ENCODE assay signal across 9 mouse cellular contexts in the genomic region with DNA sequence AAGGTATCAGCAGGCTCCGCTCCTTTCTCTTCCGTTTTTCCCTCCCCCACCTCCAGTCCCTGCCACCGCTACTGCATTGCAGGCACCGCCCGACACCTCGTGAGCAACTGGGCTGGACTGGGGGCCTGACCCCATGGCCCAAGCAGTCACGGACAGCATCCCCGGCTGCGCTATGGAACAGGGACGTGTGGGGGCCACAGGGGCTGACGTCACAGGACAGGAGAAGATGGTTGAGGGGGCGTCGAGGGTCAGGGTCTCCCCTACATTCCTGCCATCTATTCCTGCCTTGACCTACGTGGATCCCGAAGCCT. TPM values are rescaled to one million over a fixed set of nuclear protein-coding genes. Genes with fewer than 3 reads are reported as not detected.
DNase-seq lines count a peak whose midpoint lies in the region; ATAC-seq and TF ChIP-seq lines count a peak whose summit lies in the region.
"Had no signal": no experiment of that assay in that cellular context is flagged by ENCODE, and none has a peak within 500 bp of the region (broad histone marks: within the 10 kb centered on the region; RNA-seq: fewer than 3 reads in every experiment).

No protein-coding gene starts in this region.

- no peak for TF ChIP-seq CTCF in C2C12 (IDR thresholded peaks at IDR 0.05; ENCODE audit: control insufficient read depth, insufficient read depth, insufficient read length)

- intact Hi-C loops in heart, postnatal 14 days (cut with DNase I): no loop called here

- peaks cover 13% of the 10 kb centered on the region for H3K79me2 ChIP-seq in C2C12 (ENCODE audit: control insufficient read depth, insufficient read depth)

- H3K27ac ChIP-seq in heart, embryonic 10.5 days: peak overlapping the region; percentile 48; the same call in 1 of the 2 replicates
- no peak overlapping the region for H3K27ac ChIP-seq in forebrain, embryonic 13.5 days
- H3K27ac ChIP-seq in liver, embryonic 12.5 days: no peak overlapping the region

- ATAC-seq in forebrain, embryonic 13.5 days: no peak
- ATAC-seq in liver, embryonic 12.5 days: no peak

- H3K4me1 ChIP-seq in heart, embryonic 10.5 days: peaks cover 31% of the 10 kb centered on the region
- peaks cover 28% of the 10 kb centered on the region for H3K4me1 ChIP-seq in forebrain, embryonic 13.5 days
- peaks cover 31% of the 10 kb centered on the region for H3K4me1 ChIP-seq in liver, embryonic 12.5 days

- H3K9me3 ChIP-seq in heart, embryonic 10.5 days: no peaks in the 10 kb centered on the region
- H3K9me3 ChIP-seq in forebrain, embryonic 13.5 days (replicated peaks): no peaks in the 10 kb centered on the region
- H3K9me3 ChIP-seq in liver, embryonic 12.5 days (replicated peaks): no peaks in the 10 kb centered on the region

- H3K79me3 ChIP-seq in C2C12 (ENCODE audit: low read depth): no peaks in the 10 kb centered on the region

- peak overlapping the region; percentile 85 for H3K4me2 ChIP-seq in forebrain, embryonic 13.5 days
- peak overlapping the region; percentile 81 for H3K4me2 ChIP-seq in liver, embryonic 12.5 days

- H3K4me3 ChIP-seq in heart, embryonic 10.5 days: peak overlapping the region; percentile 69
- H3K4me3 ChIP-seq in C2C12 (ENCODE audit: insufficient read depth, poor library complexity, severe bottlenecking): peak overlapping the region; percentile 38
- peak overlapping the region; percentile 52 for H3K4me3 ChIP-seq in forebrain, embryonic 13.5 days
- peak overlapping the region; percentile 57 for H3K4me3 ChIP-seq in liver, embryonic 12.5 days

- peaks cover 5% of the 10 kb centered on the region; the same call in 1 of the 2 replicates for H3K36me3 ChIP-seq in heart, embryonic 10.5 days
- H3K36me3 ChIP-seq in C2C12 (ENCODE audit: control insufficient read depth, insufficient read depth): peaks cover 3% of the 10 kb centered on the region
- H3K36me3 ChIP-seq in forebrain, embryonic 13.5 days (ENCODE audit: poor library complexity, severe bottlenecking): no peaks in the 10 kb centered on the region
- H3K36me3 ChIP-seq in liver, embryonic 12.5 days: peaks cover 4% of the 10 kb centered on the region; the same call in 1 of the 2 replicates

- H3K9ac ChIP-seq in forebrain, embryonic 13.5 days: peak overlapping the region; percentile 73
- H3K9ac ChIP-seq in liver, embryonic 12.5 days: no peak overlapping the region

- H3K27me3 ChIP-seq in heart, embryonic 10.5 days (ENCODE audit: insufficient read depth, poor library complexity, severe bottlenecking): peaks cover 67% of the 10 kb centered on the region
- H3K27me3 ChIP-seq in C2C12 (ENCODE audit: control insufficient read depth, insufficient read depth, insufficient read length): no peaks in the 10 kb centered on the region
- H3K27me3 ChIP-seq in forebrain, embryonic 13.5 days: peaks cover 68% of the 10 kb centered on the region
- peaks cover 75% of the 10 kb centered on the region for H3K27me3 ChIP-seq in liver, embryonic 12.5 days (replicated peaks)

- 3% methylated on average over 15 of the region's 15 CpGs for WGBS in heart, embryonic 10.5 days
- 9% methylated on average over 15 of the region's 15 CpGs for WGBS in forebrain, embryonic 13.5 days
- 5% methylated on average over 15 of the region's 15 CpGs for WGBS in liver, embryonic 12.5 days (ENCODE audit: insufficient replicate concordance)

- H3ac ChIP-seq in C2C12 (ENCODE audit: control insufficient read depth, insufficient read length, low read depth): peak overlapping the region; percentile 64

- DNase-seq in heart, embryonic 10.5 days (ENCODE audit: low spot score): no peak
- DNase-seq in heart, postnatal 14 days: no peak
- DNase-seq in embryo, embryonic 10.5 days (ENCODE audit: low spot score): no peak
- no peak for DNase-seq in ovary, adult 18-20 months (ENCODE audit: low spot score)
- no peak for DNase-seq in layer of hippocampus, adult 8-10 months (ENCODE audit: low spot score in 2 of 2)

TF ChIP-seq in C2C12, 6 proteins besides CTCF, POLR2A, EP300 and RAD21:
- no peak for TF ChIP-seq CEBPB (IDR thresholded peaks at IDR 0.05; ENCODE audit: low read depth)
- no peak for TF ChIP-seq MAX (IDR thresholded peaks at IDR 0.05)
- TF ChIP-seq MYOD1 (IDR thresholded peaks at IDR 0.05; ENCODE audit: control insufficient read depth, insufficient read length, low read depth): no peak
TF ChIP-seq in C2C12: peak in this region for 0.

RNA-seq across cellular contexts. Expression of a gene that starts 0.5 kb away (rescaled TPM):
- 6.4 and 7.6 TPM in 2 replicates for polyA plus RNA-seq in heart, embryonic 10.5 days (2016; fragmentation: Nextera tagmentation; extraction: Ambion mirVana)
- 1 to 10 TPM; 2.7 to 2.8 TPM for total RNA-seq in heart, postnatal 14 days (2021)
- polyA plus RNA-seq in C2C12 (2012; fragmentation: generic; extraction: Trizol): 4.6 TPM
- 2.3 and 2.8 TPM in 2 replicates for polyA plus RNA-seq in forebrain, embryonic 13.5 days (2015; fragmentation: Nextera tagmentation; extraction: Ambion mirVana)
- polyA plus RNA-seq in liver, embryonic 12.5 days (2016; fragmentation: Nextera tagmentation; extraction: Ambion mirVana): 1.0 and 1.5 TPM in 2 replicates
- 100 to 1,000 TPM; 104 to 117 (median 106) TPM for total RNA-seq in layer of hippocampus, adult 8-10 months (2022)
- total RNA-seq: CH12.LX had no signal

RNA-seq across cellular contexts. Expression of a gene that starts 3.5 kb away (rescaled TPM):
- polyA plus RNA-seq in heart, embryonic 10.5 days (2016; fragmentation: Nextera tagmentation; extraction: Ambion mirVana): 94.9 and 104 TPM in 2 replicates
- 10 to 100 TPM; 70.4 to 70.8 TPM for total RNA-seq in heart, postnatal 14 days (2021)
- polyA plus RNA-seq in C2C12 (2012; fragmentation: generic; extraction: Trizol): 57.6 TPM
- polyA plus RNA-seq in forebrain, embryonic 13.5 days (2015; fragmentation: Nextera tagmentation; extraction: Ambion mirVana): 62.4 and 71.4 TPM in 2 replicates
- 51.7 and 53.9 TPM in 2 replicates for polyA plus RNA-seq in liver, embryonic 12.5 days (2016; fragmentation: Nextera tagmentation; extraction: Ambion mirVana)
- total RNA-seq in layer of hippocampus, adult 8-10 months (2022): 10 to 100 TPM; 21.4 to 29.8 (median 25.9) TPM

RNA-seq across cellular contexts. Expression of a gene that starts 13.5 kb away (rescaled TPM):
- 4.6 and 12.7 TPM in 2 replicates for polyA plus RNA-seq in heart, embryonic 10.5 days (2016; fragmentation: Nextera tagmentation; extraction: Ambion mirVana)
- under 1 TPM in 1 of 2 experiments, not detected in 1; 0.63 TPM for total RNA-seq in heart, postnatal 14 days (2021)
- polyA plus RNA-seq in C2C12 (2012; fragmentation: generic; extraction: Trizol): 1.9 TPM
- 208 and 212 TPM in 2 replicates for polyA plus RNA-seq in forebrain, embryonic 13.5 days (2015; fragmentation: Nextera tagmentation; extraction: Ambion mirVana)
- 3.5 and 3.8 TPM in 2 replicates for polyA plus RNA-seq in liver, embryonic 12.5 days (2016; fragmentation: Nextera tagmentation; extraction: Ambion mirVana)
- total RNA-seq in layer of hippocampus, adult 8-10 months (2022): 100 to 1,000 TPM; 417 to 436 (median 422) TPM

RNA-seq across cellular contexts. Expression of a gene that starts 16.9 kb away (rescaled TPM):
- 19.0 and 43.4 TPM in 2 replicates for polyA plus RNA-seq in heart, embryonic 10.5 days (2016; fragmentation: Nextera tagmentation; extraction: Ambion mirVana)
- 10 to 100 TPM; 21.3 to 23.9 TPM for total RNA-seq in heart, postnatal 14 days (2021)
- polyA plus RNA-seq in C2C12 (2012; fragmentation: generic; extraction: Trizol): 3.2 TPM
- 7.0 and 7.3 TPM in 2 replicates for polyA plus RNA-seq in forebrain, embryonic 13.5 days (2015; fragmentation: Nextera tagmentation; extraction: Ambion mirVana)
- polyA plus RNA-seq in liver, embryonic 12.5 days (2016; fragmentation: Nextera tagmentation; extraction: Ambion mirVana): 7.7 and 9.5 TPM in 2 replicates
- total RNA-seq in layer of hippocampus, adult 8-10 months (2022): 1 to 10 TPM; 3.7 to 5.6 (median 4.4) TPM
- total RNA-seq: CH12.LX had no signal

RNA-seq across cellular contexts. Expression of a gene that starts 22.1 kb away (rescaled TPM):
- polyA plus RNA-seq in heart, embryonic 10.5 days (2016; fragmentation: Nextera tagmentation; extraction: Ambion mirVana): 261 and 263 TPM in 2 replicates
- total RNA-seq in heart, postnatal 14 days (2021): 100 to 1,000 TPM; 187 to 192 TPM
- polyA plus RNA-seq in C2C12 (2012; fragmentation: generic; extraction: Trizol): 212 TPM
- 235 and 252 TPM in 2 replicates for polyA plus RNA-seq in forebrain, embryonic 13.5 days (2015; fragmentation: Nextera tagmentation; extraction: Ambion mirVana)
- 118 and 126 TPM in 2 replicates for polyA plus RNA-seq in liver, embryonic 12.5 days (2016; fragmentation: Nextera tagmentation; extraction: Ambion mirVana)
- total RNA-seq in layer of hippocampus, adult 8-10 months (2022): 100 to 1,000 TPM; 154 to 165 (median 160) TPM

Comparison
In these comparisons a context has a peak if more than half of its experiments do, and no peak if none do; other contexts are left out.
1. RNA of a gene that starts 13.5 kb away (polyA plus RNA-seq): 208 to 212 TPM in forebrain, embryonic 13.5 days; 4.6 to 12.7 TPM in heart, embryonic 10.5 days, 3.5 to 3.8 TPM in liver, embryonic 12.5 days and 1.9 TPM in C2C12 (single experiment); every median in the first group is over 10 times any median in the second.
2. Peak in every context shown above with its lines, with median percentiles within 50 percentile points of each other: H3K4me3 ChIP-seq.